Mouse (Mus musculus) ES-E14 (cell line): Measurements from ENCODE around the gene Hoxb5. TPM values are rescaled to one million over a fixed set of nuclear protein-coding genes. Genes with fewer than 3 reads are reported as not detected.

Experiments
- DNase-seq: peaks from one replicate; pipeline ENCODE4 v3.0.0-alpha.2; 2013; ENCODE audit warnings: low read depth, low spot score
- H3K27ac ChIP-seq: 2 replicates; pipeline ENCODE4 v1.5.1; 2012; ENCODE audit warnings: low read depth, mild to moderate bottlenecking, low read length, moderate library complexity, mixed read lengths; ENCODE audit not compliant: poor library complexity, insufficient read depth, severe bottlenecking
- H3K36me3 ChIP-seq: 2 replicates; pipeline ENCODE4 v1.6.1; 2012; ENCODE audit warnings: mild to moderate bottlenecking, low read length, moderate library complexity, mixed read lengths; ENCODE audit not compliant: control insufficient read depth, poor library complexity, insufficient read depth, severe bottlenecking
- H3K4me1 ChIP-seq, 2 experiments: fragments of 150-350 bp in 1 of 2; sonication (generic) in 1 of 2; 2 replicates each; pipeline ENCODE4 v1.6.1; 2012; ENCODE audit warnings: low read length in 2 of 2, mild to moderate bottlenecking in 1 of 2, mixed read lengths in 1 of 2; ENCODE audit not compliant: control insufficient read depth in 2 of 2, insufficient read depth in 2 of 2, poor library complexity in 1 of 2
- H3K4me3 ChIP-seq, 2 experiments: fragments of 150-350 bp in 1 of 2; sonication (generic) in 1 of 2; 2 replicates each; pipeline ENCODE4 v1.5.1; 2012; ENCODE audit warnings: low read length in 2 of 2, low read depth in 1 of 2, mild to moderate bottlenecking in 1 of 2, mixed read lengths in 1 of 2; ENCODE audit not compliant: insufficient read depth in 1 of 2, poor library complexity in 1 of 2, severe bottlenecking in 1 of 2
- H3K9ac ChIP-seq: 2 replicates; pipeline ENCODE4 v1.6.1; 2012; ENCODE audit warnings: low read depth, mild to moderate bottlenecking, low read length, mixed read lengths; ENCODE audit not compliant: poor library complexity, insufficient read depth, severe bottlenecking
- H3K9me3 ChIP-seq: fragments of 150-350 bp; sonication (generic); 2 replicates; pipeline ENCODE4 v1.6.1; 2012; ENCODE audit warnings: low read depth, mild to moderate bottlenecking, low read length; ENCODE audit not compliant: control insufficient read depth, insufficient read depth
- CHD2 ChIP-seq: IDR thresholded peaks from 2 replicates; pipeline ENCODE4 v1.6.1; 2014; ENCODE audit warnings: mild to moderate bottlenecking, low read depth, low read length, inconsistent platforms
- HCFC1 ChIP-seq: IDR thresholded peaks from 2 replicates; pipeline ENCODE4 v1.6.1; 2012; ENCODE audit warnings: low read length, inconsistent platforms, borderline replicate concordance; ENCODE audit not compliant: insufficient read depth
- MAFK ChIP-seq: IDR thresholded peaks from 2 replicates; pipeline ENCODE4 v1.6.1; 2014; ENCODE audit warnings: mild to moderate bottlenecking, low read depth, low read length, inconsistent platforms; ENCODE audit not compliant: insufficient read depth
- ZC3H11A ChIP-seq: IDR thresholded peaks from 2 replicates; pipeline ENCODE4 v1.6.1; 2012; ENCODE audit warnings: low read depth, mild to moderate bottlenecking, inconsistent platforms, low read length, borderline replicate concordance
- ZNF384 ChIP-seq: IDR thresholded peaks from 2 replicates; pipeline ENCODE4 v1.6.1; 2012; ENCODE audit warnings: low read depth, low read length, inconsistent platforms
- in situ Hi-C, 2 experiments: fragments of 600-800 bp; cut with MboI; formaldehyde crosslinking; loops; one replicate each; pipeline ENCODE4 v1.15.1; 2025; ENCODE audit warnings: low sequenced_read_pairs in 2 of 2, inconsistent platforms in 1 of 2; ENCODE audit not compliant: unreplicated experiment in 2 of 2
- total RNA-seq: library from RNA; depleted of rRNA; stranded (reverse); fragments of 300-350 nt; gene quantifications from 2 replicates; pipeline ENCODE4 v1.2.3, GENCODE M21; 2012

The Hoxb5 gene
- total RNA-seq, 1 experiment = 0.09 TPM

GRCm38 (mm10) chr11:96313806-96314428, 10.8 kb downstream of the Hoxb5 start:
- in situ Hi-C loops = no loop called here

GRCm38 (mm10) chr11:96314671-96315343, 11.7 kb downstream of the Hoxb5 start:
- Histone ChIP-seq H3K9ac (no peak overlapping the region), H3K27ac (no peak overlapping the region), H3K9me3 (no peaks in the 10 kb centered on the region), H3K4me1 (peaks cover 0 to 6% of the 10 kb centered on the region in 2 experiments; a peak in 2 of 4 replicates), H3K4me3 (no peak overlapping the region), H3K36me3 (no peaks in the 10 kb centered on the region)
- in situ Hi-C loops = no loop called here
- no peak for TF ChIP-seq MAFK
- no peak for TF ChIP-seq HCFC1
- TF ChIP-seq ZC3H11A = no peak
- no peak for TF ChIP-seq ZNF384
- TF ChIP-seq CHD2 = no peak
- no peak for DNase-seq

More at GRCm38 (mm10) chr11:96313806-96314428, 10.8 kb downstream of the Hoxb5 start:
- H3K4me3 ChIP-seq = no peak overlapping the region
- no peaks in the 10 kb centered on the region for H3K9me3 ChIP-seq
- TF ChIP-seq CHD2 (no peak), ZNF384 (no peak), MAFK (no peak), ZC3H11A (no peak), HCFC1 (no peak)
- DNase-seq = no peak
- H3K9ac ChIP-seq = no peak overlapping the region
- H3K27ac ChIP-seq = no peak overlapping the region
- H3K36me3 ChIP-seq = no peaks in the 10 kb centered on the region
- peaks cover 0 to 6% of the 10 kb centered on the region in 2 experiments; a peak in 2 of 4 replicates for H3K4me1 ChIP-seq

- H3K9me3 ChIP-seq = no peaks in the 10 kb centered on the region
- H3K4me3 ChIP-seq = no peak overlapping the region
- TF ChIP-seq ZC3H11A = no peak
- no peak for TF ChIP-seq CHD2
- no peak for TF ChIP-seq HCFC1
- TF ChIP-seq ZNF384 = no peak
- no peak for TF ChIP-seq MAFK
- no peak overlapping the region for H3K27ac ChIP-seq
- peaks cover 0 to 6% of the 10 kb centered on the region in 2 experiments; a peak in 2 of 4 replicates for H3K4me1 ChIP-seq
- no peak for DNase-seq
- in situ Hi-C loops = no loop called here
- no peak overlapping the region for H3K9ac ChIP-seq
- no peaks in the 10 kb centered on the region for H3K36me3 ChIP-seq
These were observed 12.2 kb downstream of the Hoxb5 start for GRCm38 (mm10) chr11:96315344-96315681.

- no peak for TF ChIP-seq HCFC1
- TF ChIP-seq MAFK = no peak
- no peak for TF ChIP-seq ZC3H11A
- no peak for TF ChIP-seq CHD2
- TF ChIP-seq ZNF384 = no peak
- Histone ChIP-seq H3K9ac (no peak overlapping the region), H3K4me1 (peaks cover 0 to 5% of the 10 kb centered on the region in 2 experiments; a peak in 2 of 4 replicates), H3K4me3 (no peak overlapping the region), H3K36me3 (no peaks in the 10 kb centered on the region), H3K27ac (no peak overlapping the region), H3K9me3 (no peaks in the 10 kb centered on the region)
- in situ Hi-C loops = no loop called here
- DNase-seq = no peak
These were observed 13.8 kb downstream of the Hoxb5 start for GRCm38 (mm10) chr11:96316696-96317607.
